Mouse (Mus musculus) brain, embryonic 14.5 days (tissue): ENCODE measurements around the gene Smarcc1.

Experiments
- CTCF ChIP-seq: fragments of 200-500 bp; IDR thresholded peaks from 2 replicates; pipeline ENCODE4 v1.5.1; 2012; ENCODE audit warnings: inconsistent platforms, mild to moderate bottlenecking, moderate library complexity, borderline replicate concordance; ENCODE audit not compliant: insufficient read depth, insufficient read length; ENCODE audit errors: extremely low read depth
- POLR2A ChIP-seq: fragments of 200-500 bp; IDR thresholded peaks from 2 replicates; pipeline ENCODE4 v1.6.1; 2012; ENCODE audit warnings: mild to moderate bottlenecking, inconsistent platforms, borderline replicate concordance; ENCODE audit not compliant: poor library complexity, insufficient read depth, insufficient read length, severe bottlenecking; ENCODE audit errors: extremely low read depth

GRCm38 (mm10) chr9:110170858-110171257 lies 53.4 kb downstream of the Smarcc1 start:
- TF ChIP-seq POLR2A = no peak
- TF ChIP-seq CTCF = no peak
